In the genomic region with DNA sequence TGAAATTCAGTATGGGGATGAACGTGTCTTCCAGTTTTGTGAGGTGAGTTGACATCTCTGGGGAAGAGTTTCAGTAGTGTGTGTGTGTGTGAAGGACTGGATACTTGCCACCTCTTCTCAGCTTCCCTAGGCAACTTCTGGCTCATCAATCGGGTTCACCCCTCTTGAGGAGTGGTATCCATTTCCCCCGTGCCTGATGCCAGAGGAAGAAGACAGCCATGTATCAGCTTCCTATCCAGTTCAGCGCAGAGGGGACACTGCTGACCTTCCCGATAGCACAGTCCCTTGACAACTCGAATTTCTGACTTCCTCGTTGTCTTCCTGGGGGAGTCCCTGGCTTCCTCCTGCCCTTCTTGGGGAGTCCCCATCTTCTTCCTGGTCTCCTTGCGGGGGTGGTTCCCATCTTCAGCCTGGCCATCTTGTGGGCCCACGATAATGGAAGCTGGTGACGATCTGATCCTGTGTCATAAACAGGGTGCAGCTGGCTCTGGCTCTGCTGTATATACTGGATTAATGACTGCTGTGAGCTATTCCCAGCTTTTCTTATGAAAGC, we compare ENCODE assay signal across 30 mouse cellular contexts. TPM values are rescaled to one million over a fixed set of nuclear protein-coding genes. Genes with fewer than 3 reads are reported as not detected.
DNase-seq lines count a peak whose midpoint lies in the region; ATAC-seq and TF ChIP-seq lines count a peak whose summit lies in the region.
"Had no signal": no experiment of that assay in that cellular context is flagged by ENCODE, and none has a peak within 500 bp of the region (broad histone marks: within the 10 kb centered on the region; RNA-seq: fewer than 3 reads in every experiment).

No protein-coding gene starts in this region.

- ATAC-seq in lung, postnatal 0 days: peak; percentile 46; the same call in 1 of the 2 replicates
- no peak for ATAC-seq in hindbrain, embryonic 13.5 days (ENCODE audit: low FRiP score)
- ATAC-seq: activated CD4-positive, CD25-positive, alpha-beta regulatory T cell, adult 4 months; CD4-positive, CD25-positive, alpha-beta regulatory T cell, adult 4 months; hindbrain, postnatal 0 days; inflammation-experienced regulatory T-cells, adult 6 months had no signal

- TF ChIP-seq EP300 in lung, postnatal 0 days (IDR thresholded peaks at IDR 0.05): no peak

- no peaks in the 10 kb centered on the region for H3K9me3 ChIP-seq in lung, postnatal 0 days (ENCODE audit: low read length)
- no peaks in the 10 kb centered on the region for H3K9me3 ChIP-seq in hindbrain, embryonic 13.5 days
- H3K9me3 ChIP-seq: embryonic facial prominence, embryonic 10.5 days; embryonic facial prominence, embryonic 13.5 days; forebrain, embryonic 12.5 days; forebrain, embryonic 15.5 days; heart, embryonic 12.5 days; heart, embryonic 15.5 days; hindbrain, embryonic 10.5 days had no signal

- no peak overlapping the region for H3K4me2 ChIP-seq in lung, postnatal 0 days (replicated peaks; ENCODE audit: low read depth, low read length)
- no peak overlapping the region for H3K4me2 ChIP-seq in hindbrain, embryonic 13.5 days
- H3K4me2 ChIP-seq: embryonic facial prominence, embryonic 13.5 days; forebrain, embryonic 12.5 days; forebrain, embryonic 15.5 days; heart, embryonic 12.5 days; heart, embryonic 15.5 days; hindbrain, embryonic 14.5 days had no signal

- H3K27ac ChIP-seq in lung, postnatal 0 days (ENCODE audit: low read length): no peak overlapping the region
- H3K27ac ChIP-seq in hindbrain, embryonic 13.5 days: no peak overlapping the region
- H3K27ac ChIP-seq: embryonic facial prominence, embryonic 10.5 days; embryonic facial prominence, embryonic 13.5 days; forebrain, embryonic 12.5 days; forebrain, embryonic 15.5 days; heart, embryonic 15.5 days; hindbrain, embryonic 10.5 days; hindbrain, embryonic 14.5 days; hindbrain, postnatal 0 days had no signal

- DNase-seq in heart, adult 11 months: peak; percentile 89
- DNase-seq in heart, adult 18-20 months: no peak
- DNase-seq in lung, postnatal 0 days (ENCODE audit: low spot score): peak; percentile 39
- DNase-seq in lung, adult 18-20 months: no peak
- peak; percentile 16 to 27 for DNase-seq in spleen, postnatal 36 days (ENCODE audit: low spot score in 2 of 2)
- DNase-seq in spleen, postnatal 4 days (ENCODE audit: low spot score in 2 of 2): no peak
- DNase-seq: adrenal gland, adult 8-10 months; adrenal gland, postnatal 25 days; cerebellum, adult 11-12 months; cerebellum, adult 8-10 months; cerebellum, postnatal 10 days; cerebellum, postnatal 36 days; embryo, embryonic 11 days; gastrocnemius, postnatal 36 days; heart, postnatal 10 days; heart, postnatal 36 days had no signal

- no peak overlapping the region for H3K4me3 ChIP-seq in lung, postnatal 0 days (ENCODE audit: low read depth, low read length)
- no peak overlapping the region for H3K4me3 ChIP-seq in hindbrain, embryonic 13.5 days
- H3K4me3 ChIP-seq: embryonic facial prominence, embryonic 10.5 days; embryonic facial prominence, embryonic 13.5 days; erythroblast, embryonic 14.5 days; forebrain, embryonic 12.5 days; forebrain, embryonic 15.5 days; heart, embryonic 12.5 days; heart, embryonic 15.5 days; hindbrain, embryonic 10.5 days had no signal

- 0 out of 2 replicates have a peak, but pooled peaks cover 6% of the 10 kb centered on the region for H3K36me3 ChIP-seq in lung, postnatal 0 days (ENCODE audit: insufficient read depth, low read length)
- peaks cover 23% of the 10 kb centered on the region; the same call in 1 of the 2 replicates for H3K36me3 ChIP-seq in hindbrain, embryonic 13.5 days
- H3K36me3 ChIP-seq: forebrain, embryonic 15.5 days had no signal

- no peak for TF ChIP-seq CTCF in lung, postnatal 0 days (IDR thresholded peaks at IDR 0.05)

- H3K9ac ChIP-seq in lung, postnatal 0 days (replicated peaks; ENCODE audit: low read depth): no peak overlapping the region
- no peak overlapping the region for H3K9ac ChIP-seq in hindbrain, embryonic 13.5 days
- H3K9ac ChIP-seq: embryonic facial prominence, embryonic 13.5 days; forebrain, embryonic 12.5 days; forebrain, embryonic 15.5 days; heart, embryonic 12.5 days; heart, embryonic 15.5 days; hindbrain, embryonic 14.5 days had no signal

- 80% methylated on average over 10 of the region's 10 CpGs for WGBS in lung, postnatal 0 days
- 89% methylated on average over 10 of the region's 10 CpGs for WGBS in hindbrain, embryonic 13.5 days

- no peaks in the 10 kb centered on the region for H3K27me3 ChIP-seq in lung, postnatal 0 days (replicated peaks; ENCODE audit: insufficient read depth, low read length)
- H3K27me3 ChIP-seq in hindbrain, embryonic 13.5 days: no peaks in the 10 kb centered on the region
- H3K27me3 ChIP-seq: embryonic facial prominence, embryonic 13.5 days; forebrain, embryonic 12.5 days; forebrain, embryonic 15.5 days; heart, embryonic 12.5 days; heart, embryonic 15.5 days had no signal

- no peaks in the 10 kb centered on the region for H3K4me1 ChIP-seq in lung, postnatal 0 days (ENCODE audit: insufficient read depth, low read depth, low read length)
- 0 out of 2 replicates have a peak, but pooled peaks cover 5% of the 10 kb centered on the region for H3K4me1 ChIP-seq in hindbrain, embryonic 13.5 days (replicated peaks)
- H3K4me1 ChIP-seq: embryonic facial prominence, embryonic 10.5 days; embryonic facial prominence, embryonic 13.5 days; forebrain, embryonic 12.5 days; heart, embryonic 12.5 days; hindbrain, embryonic 10.5 days had no signal

RNA-seq across cellular contexts. Expression of gene Dcps, which starts 11.6 kb away (rescaled TPM):
- 10 to 100 TPM; 12.8 to 16.8 TPM for total RNA-seq in heart, adult 18-20 months (2021)
- polyA plus RNA-seq in lung, postnatal 0 days (2015; fragmentation: Nextera tagmentation; extraction: Ambion mirVana): 39.4 and 44.4 TPM in 2 replicates
- polyA plus RNA-seq in hindbrain, embryonic 13.5 days (2015; fragmentation: Nextera tagmentation; extraction: Ambion mirVana): 78.0 and 80.1 TPM in 2 replicates

RNA-seq across cellular contexts. Expression of gene Srpr, which starts 12.5 kb away (rescaled TPM):
- total RNA-seq in heart, adult 18-20 months (2021): 10 to 100 TPM; 81.3 to 90.0 TPM
- 125 and 130 TPM in 2 replicates for polyA plus RNA-seq in lung, postnatal 0 days (2015; fragmentation: Nextera tagmentation; extraction: Ambion mirVana)
- polyA plus RNA-seq in hindbrain, embryonic 13.5 days (2015; fragmentation: Nextera tagmentation; extraction: Ambion mirVana): 67.9 and 70.4 TPM in 2 replicates

RNA-seq across cellular contexts. Expression of gene Tirap, which starts 12.7 kb away (rescaled TPM):
- total RNA-seq in heart, adult 18-20 months (2021): 1 to 10 TPM; 4.3 to 6.0 TPM
- 11.0 and 11.5 TPM in 2 replicates for polyA plus RNA-seq in lung, postnatal 0 days (2015; fragmentation: Nextera tagmentation; extraction: Ambion mirVana)
- 6.4 and 7.4 TPM in 2 replicates for polyA plus RNA-seq in hindbrain, embryonic 13.5 days (2015; fragmentation: Nextera tagmentation; extraction: Ambion mirVana)

RNA-seq across cellular contexts. Expression of gene Foxred1, which starts 23.4 kb away (rescaled TPM):
- total RNA-seq in heart, adult 18-20 months (2021): 10 to 100 TPM; 75.0 to 83.1 TPM
- polyA plus RNA-seq in lung, postnatal 0 days (2015; fragmentation: Nextera tagmentation; extraction: Ambion mirVana): 22.5 and 23.2 TPM in 2 replicates
- 46.8 and 52.4 TPM in 2 replicates for polyA plus RNA-seq in hindbrain, embryonic 13.5 days (2015; fragmentation: Nextera tagmentation; extraction: Ambion mirVana)

Comparison
In these comparisons a context has a peak if more than half of its experiments do, and no peak if none do; other contexts are left out.
1. DNase-seq: peak in heart, adult 11 months (single experiment), lung, postnatal 0 days (single experiment) and spleen, postnatal 36 days (2 of 2); none in heart, adult 18-20 months (0 of 2), lung, adult 18-20 months (0 of 2) and spleen, postnatal 4 days (0 of 2).